Comparison of ENCODE assay signal across 26 mouse cellular contexts in genomic region chr4:133186856-133187255, GRCm38 (mm10). TPM values are rescaled to one million over a fixed set of nuclear protein-coding genes. Genes with fewer than 3 reads are reported as not detected.
DNase-seq lines count a peak whose midpoint lies in the region; ATAC-seq and TF ChIP-seq lines count a peak whose summit lies in the region.
"Had no signal": no experiment of that assay in that cellular context is flagged by ENCODE, and none has a peak within 500 bp of the region (broad histone marks: within the 10 kb centered on the region; RNA-seq: fewer than 3 reads in every experiment).

No protein-coding gene starts in this region.

- no peaks in the 10 kb centered on the region for H3K4me1 ChIP-seq in cerebellum, adult 2 months (ENCODE audit: control insufficient read depth, insufficient read depth, low read length)
- H3K4me1 ChIP-seq in kidney, adult 2 months (ENCODE audit: control insufficient read depth, insufficient read depth, low read length): peaks cover 13% of the 10 kb centered on the region; the same call in 1 of the 2 replicates
- H3K4me1 ChIP-seq in midbrain, postnatal 0 days (ENCODE audit: insufficient read depth, low read length): no peaks in the 10 kb centered on the region; the same call in 1 of the 2 replicates
- 0 out of 2 replicates have a peak, but pooled peaks cover 11% of the 10 kb centered on the region for H3K4me1 ChIP-seq in midbrain, embryonic 15.5 days

- DNase-seq in cerebellum, adult 2 months: no peak
- no peak for DNase-seq in cerebellum, postnatal 25 days
- no peak for DNase-seq in kidney, adult 2 months
- DNase-seq in kidney, postnatal 4 days: no peak
- no peak for DNase-seq in midbrain, postnatal 0 days (ENCODE audit: low spot score)
- no peak for DNase-seq in embryo, embryonic 11 days
- no peak for DNase-seq in right cerebral cortex, postnatal 36 days (ENCODE audit: low spot score in 2 of 2)
- DNase-seq: adrenal gland, adult 2 months; cerebellum, postnatal 14 days; heart, postnatal 4 days; kidney, adult 18-20 months; kidney, postnatal 25 days; layer of hippocampus, adult 9-11 months; liver, embryonic 13.5 days; lung, postnatal 14 days; midbrain, embryonic 14.5 days; right cerebral cortex, postnatal 25 days; thymus, postnatal 25 days had no signal

- H3K4me3 ChIP-seq in cerebellum, adult 2 months (replicated peaks; ENCODE audit: insufficient read depth, low read depth, low read length): no peak overlapping the region
- no peak overlapping the region for H3K4me3 ChIP-seq in kidney, adult 2 months (ENCODE audit: insufficient read depth, low read depth, low read length)
- H3K4me3 ChIP-seq in midbrain, postnatal 0 days (ENCODE audit: low read depth, low read length): no peak overlapping the region
- no peak overlapping the region for H3K4me3 ChIP-seq in midbrain, embryonic 15.5 days
- H3K4me3 ChIP-seq: embryonic facial prominence, embryonic 15.5 days; heart, embryonic 13.5 days; liver, embryonic 13.5 days; megakaryocyte, embryonic 14.5 days had no signal

- H3K9me3 ChIP-seq in midbrain, postnatal 0 days (ENCODE audit: low read length): no peaks in the 10 kb centered on the region
- H3K9me3 ChIP-seq in midbrain, embryonic 15.5 days: no peaks in the 10 kb centered on the region
- H3K9me3 ChIP-seq: embryonic facial prominence, embryonic 15.5 days; heart, embryonic 13.5 days; liver, embryonic 13.5 days; megakaryocyte, embryonic 14.5 days had no signal

- H3K27me3 ChIP-seq in cerebellum, adult 2 months (ENCODE audit: control insufficient read depth, insufficient read depth, low read length): no peaks in the 10 kb centered on the region
- no peaks in the 10 kb centered on the region for H3K27me3 ChIP-seq in kidney, adult 2 months (replicated peaks; ENCODE audit: control insufficient read depth, insufficient read depth, low read length)
- no peaks in the 10 kb centered on the region for H3K27me3 ChIP-seq in midbrain, postnatal 0 days (ENCODE audit: insufficient read depth, low read length)
- H3K27me3 ChIP-seq in midbrain, embryonic 15.5 days (replicated peaks): no peaks in the 10 kb centered on the region
- H3K27me3 ChIP-seq: embryonic facial prominence, embryonic 15.5 days; heart, embryonic 13.5 days; liver, embryonic 13.5 days; megakaryocyte, embryonic 14.5 days had no signal

- no peak for ATAC-seq in midbrain, postnatal 0 days (ENCODE audit: low FRiP score)
- ATAC-seq in midbrain, embryonic 15.5 days (replicated peaks): no peak
- ATAC-seq: hindbrain, embryonic 16.5 days had no signal

- peaks cover 4% of the 10 kb centered on the region; the same call in 1 of the 2 replicates for H3K36me3 ChIP-seq in kidney, adult 2 months (ENCODE audit: control insufficient read depth, insufficient read depth, low read length)
- H3K36me3 ChIP-seq in midbrain, postnatal 0 days (ENCODE audit: insufficient read depth, low read length): peaks cover 23% of the 10 kb centered on the region
- H3K36me3 ChIP-seq in midbrain, embryonic 15.5 days (replicated peaks): peaks cover 6% of the 10 kb centered on the region; the same call in 1 of the 2 replicates

- TF ChIP-seq CTCF in cerebellum, adult 2 months (IDR thresholded peaks at IDR 0.05; ENCODE audit: borderline replicate concordance, insufficient read depth, low read depth, low read length): 0 out of 2 replicates have a peak, but pooled peaks have one; percentile 7
- TF ChIP-seq CTCF in kidney, adult 2 months (conservative IDR thresholded peaks at IDR 0.05; ENCODE audit: insufficient read depth, insufficient read length, low read depth, low read length): peak; percentile 34
- peak; percentile 31 for TF ChIP-seq CTCF in midbrain, postnatal 0 days (IDR thresholded peaks at IDR 0.05)

- WGBS in cerebellum, adult 2 months: 94% methylated on average over 5 of the region's 5 CpGs
- WGBS in kidney, adult 2 months: 90% methylated on average over 5 of the region's 5 CpGs
- WGBS in midbrain, postnatal 0 days: 95% methylated on average over 5 of the region's 5 CpGs
- 95% methylated on average over 5 of the region's 5 CpGs for WGBS in midbrain, embryonic 15.5 days

- TF ChIP-seq POLR2A in cerebellum, adult 2 months (IDR thresholded peaks at IDR 0.05; ENCODE audit: borderline replicate concordance, insufficient read depth, low read length): no peak
- no peak for TF ChIP-seq POLR2A in kidney, adult 2 months (IDR thresholded peaks at IDR 0.05; ENCODE audit: low read depth, low read length)

- H3K9ac ChIP-seq in midbrain, postnatal 0 days (replicated peaks; ENCODE audit: low read length, poor library complexity, severe bottlenecking): no peak overlapping the region
- H3K9ac ChIP-seq in midbrain, embryonic 15.5 days: no peak overlapping the region
- H3K9ac ChIP-seq: embryonic facial prominence, embryonic 15.5 days; heart, embryonic 13.5 days; liver, embryonic 13.5 days had no signal

- no peak overlapping the region for H3K4me2 ChIP-seq in midbrain, postnatal 0 days (ENCODE audit: low read depth, low read length, poor library complexity, severe bottlenecking)
- no peak overlapping the region for H3K4me2 ChIP-seq in midbrain, embryonic 15.5 days
- H3K4me2 ChIP-seq: embryonic facial prominence, embryonic 15.5 days; heart, embryonic 13.5 days; liver, embryonic 13.5 days had no signal

- H3K27ac ChIP-seq in cerebellum, adult 2 months (ENCODE audit: insufficient read depth, low read length): no peak overlapping the region
- H3K27ac ChIP-seq in kidney, adult 2 months (ENCODE audit: insufficient read depth, low read depth, low read length): no peak overlapping the region
- H3K27ac ChIP-seq in midbrain, postnatal 0 days (ENCODE audit: low read depth, low read length): no peak overlapping the region
- no peak overlapping the region for H3K27ac ChIP-seq in midbrain, embryonic 15.5 days
- H3K27ac ChIP-seq: embryonic facial prominence, embryonic 15.5 days; liver, embryonic 13.5 days had no signal

RNA-seq across cellular contexts. Expression of gene Cd164l2, which starts 25.1 kb away (rescaled TPM):
- 7.4 and 10.9 TPM in 2 replicates for polyA plus RNA-seq in cerebellum, adult 2 months (2012; rRNA removed)
- polyA plus RNA-seq in kidney, adult 2 months (2012; rRNA removed): 15.3 and 17.7 TPM in 2 replicates
- total RNA-seq in midbrain, postnatal 0 days (2014; rRNA removed): 3.9 and 5.9 TPM in 2 replicates
- polyA plus RNA-seq in midbrain, postnatal 0 days (2015; fragmentation: Nextera tagmentation; extraction: Ambion mirVana): 10.6 and 11.0 TPM in 2 replicates
- 3.0 and 5.0 TPM in 2 replicates for polyA plus RNA-seq in midbrain, embryonic 15.5 days (2015; fragmentation: Nextera tagmentation; extraction: Ambion mirVana)
- total RNA-seq: gastrocnemius, adult 18-20 months; granulocyte monocyte progenitor cell, adult 5-6 weeks; heart, postnatal 4 days had no signal

RNA-seq across cellular contexts. Expression of gene Gpr3, which starts 25.5 kb away (rescaled TPM):
- polyA plus RNA-seq in cerebellum, adult 2 months (2012; rRNA removed): 10.1 and 10.9 TPM in 2 replicates
- polyA plus RNA-seq in kidney, adult 2 months (2012; rRNA removed): 0.39 and 0.53 TPM in 2 replicates
- total RNA-seq in midbrain, postnatal 0 days (2014; rRNA removed): 3.2 and 10.8 TPM in 2 replicates
- 3.9 and 4.5 TPM in 2 replicates for polyA plus RNA-seq in midbrain, postnatal 0 days (2015; fragmentation: Nextera tagmentation; extraction: Ambion mirVana)
- polyA plus RNA-seq in midbrain, embryonic 15.5 days (2015; fragmentation: Nextera tagmentation; extraction: Ambion mirVana): 1.3 and 2.0 TPM in 2 replicates
- total RNA-seq: gastrocnemius, adult 18-20 months; neutrophil, adult 5-6 weeks had no signal
- polyA plus RNA-seq: liver, embryonic 13.5 days had no signal

RNA-seq across cellular contexts. Expression of gene Map3k6, which starts 53.8 kb away (rescaled TPM):
- polyA plus RNA-seq in cerebellum, adult 2 months (2012; rRNA removed): 4.0 and 4.7 TPM in 2 replicates
- polyA plus RNA-seq in kidney, adult 2 months (2012; rRNA removed): 3.8 and 4.3 TPM in 2 replicates
- total RNA-seq in midbrain, postnatal 0 days (2014; rRNA removed): 7.6 and 8.3 TPM in 2 replicates
- polyA plus RNA-seq in midbrain, postnatal 0 days (2015; fragmentation: Nextera tagmentation; extraction: Ambion mirVana): 2.8 and 4.1 TPM in 2 replicates
- polyA plus RNA-seq in midbrain, embryonic 15.5 days (2015; fragmentation: Nextera tagmentation; extraction: Ambion mirVana): 1.6 and 2.0 TPM in 2 replicates

RNA-seq across cellular contexts. Expression of gene Wasf2, which starts 56.6 kb away (rescaled TPM):
- 15.0 and 16.3 TPM in 2 replicates for polyA plus RNA-seq in cerebellum, adult 2 months (2012; rRNA removed)
- polyA plus RNA-seq in kidney, adult 2 months (2012; rRNA removed): 37.0 and 45.7 TPM in 2 replicates
- 18.3 and 19.6 TPM in 2 replicates for total RNA-seq in midbrain, postnatal 0 days (2014; rRNA removed)
- polyA plus RNA-seq in midbrain, postnatal 0 days (2015; fragmentation: Nextera tagmentation; extraction: Ambion mirVana): 19.1 and 26.0 TPM in 2 replicates
- 27.4 and 27.7 TPM in 2 replicates for polyA plus RNA-seq in midbrain, embryonic 15.5 days (2015; fragmentation: Nextera tagmentation; extraction: Ambion mirVana)
